Mouse (Mus musculus): ENCODE data around the gene Utp6.

Gene Utp6

DNA sequence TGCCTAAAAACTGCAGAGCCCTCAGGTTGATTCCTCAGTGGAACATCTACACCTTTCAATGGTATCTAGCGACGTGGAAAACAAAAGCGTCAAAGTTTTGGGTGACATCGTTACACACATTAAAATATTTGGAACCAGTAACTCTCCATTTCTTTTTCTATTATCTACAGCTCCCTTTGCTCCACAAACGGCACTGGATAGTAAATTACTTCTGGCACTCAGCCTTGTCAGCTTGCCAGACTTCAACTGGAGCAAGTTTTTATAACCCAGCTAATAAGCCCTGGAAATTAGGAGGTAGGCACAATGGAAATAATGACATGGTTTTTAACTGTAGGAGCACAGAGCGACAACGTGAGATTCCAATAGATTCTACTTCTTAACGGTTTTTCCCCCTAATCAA, 3.7 kb upstream of the Utp6 start:
- in situ Hi-C loops (cut with MboI; ENCODE audit: low pct_unique_long_range_greater_than_20kb in 1 of 2, low sequenced_read_pairs in 2 of 2, unreplicated experiment in 1 of 2), result no loop called here

- in situ Hi-C loops (cut with MboI; ENCODE audit: low pct_unique_long_range_greater_than_20kb in 1 of 2, low sequenced_read_pairs in 2 of 2, unreplicated experiment in 1 of 2), result no loop called here
These were observed 1.2 kb upstream of the Utp6 start for GRCm38 (mm10) chr11:79963212-79963974.

- in situ Hi-C loops (cut with MboI; ENCODE audit: low pct_unique_long_range_greater_than_20kb in 1 of 2, low sequenced_read_pairs in 2 of 2, unreplicated experiment in 1 of 2), result no loop called here
These were observed 640 bp upstream of the Utp6 start for GRCm38 (mm10) chr11:79962877-79963183.

DNA sequence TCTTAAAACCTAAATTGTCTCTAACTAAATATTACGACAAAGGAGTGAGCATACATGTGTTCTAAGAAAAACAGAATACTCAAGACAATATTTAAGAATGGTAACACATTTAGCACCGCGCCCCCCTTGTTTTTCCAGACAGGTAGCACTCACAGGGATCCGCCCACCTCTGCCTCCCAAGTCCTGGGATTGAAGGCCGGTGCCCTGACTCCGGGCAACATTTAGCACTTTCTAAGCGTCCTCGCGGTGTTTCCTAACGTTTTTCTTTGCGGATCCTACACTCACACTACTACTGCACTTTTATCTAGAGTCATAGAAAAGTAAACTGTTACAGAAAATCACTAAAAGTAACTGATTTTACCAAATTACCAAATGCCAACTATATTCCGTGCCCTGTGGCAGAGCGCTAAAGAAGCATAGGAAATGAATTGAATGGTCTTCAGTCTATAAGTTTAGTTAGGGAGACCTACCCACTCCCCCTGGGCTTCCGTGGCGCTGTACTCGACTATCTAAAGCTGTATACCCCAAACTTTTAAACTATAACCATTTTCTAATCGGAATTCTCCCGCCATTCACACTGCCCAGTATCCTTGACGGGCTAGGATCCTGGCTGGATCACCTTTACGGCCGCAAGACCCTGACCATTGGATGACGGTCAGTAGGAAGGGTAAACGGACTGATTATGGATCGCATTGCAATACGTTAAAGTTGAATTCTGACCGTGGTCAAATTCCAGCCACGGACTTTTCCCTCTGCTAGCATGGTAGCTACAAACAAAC, 655 bp downstream of the Utp6 start:
- in situ Hi-C loops (cut with MboI; ENCODE audit: low pct_unique_long_range_greater_than_20kb in 1 of 2, low sequenced_read_pairs in 2 of 2, unreplicated experiment in 1 of 2), result no loop called here

DNA sequence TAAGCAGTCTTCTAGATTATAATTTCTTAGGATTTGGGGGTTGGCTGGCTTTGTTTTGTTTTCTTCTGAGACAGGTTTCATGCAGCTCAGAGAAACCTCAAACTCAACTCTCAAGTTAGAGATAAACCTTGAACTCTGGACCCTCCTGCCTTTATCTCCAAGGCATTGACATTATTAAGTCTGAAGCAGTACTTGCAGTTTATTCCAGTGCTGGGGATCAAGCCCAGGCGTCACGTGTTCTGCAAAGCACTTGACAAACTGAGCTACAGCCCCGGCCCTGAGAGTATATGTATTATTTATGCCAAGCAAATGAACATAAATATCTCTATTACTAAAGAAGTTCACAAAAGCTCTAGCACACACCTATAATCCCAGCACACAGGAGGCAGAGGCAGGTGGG, 14.9 kb downstream of the Utp6 start:
- in situ Hi-C loops (cut with MboI; ENCODE audit: low pct_unique_long_range_greater_than_20kb in 1 of 2, low sequenced_read_pairs in 2 of 2, unreplicated experiment in 1 of 2), result no loop called here

DNA sequence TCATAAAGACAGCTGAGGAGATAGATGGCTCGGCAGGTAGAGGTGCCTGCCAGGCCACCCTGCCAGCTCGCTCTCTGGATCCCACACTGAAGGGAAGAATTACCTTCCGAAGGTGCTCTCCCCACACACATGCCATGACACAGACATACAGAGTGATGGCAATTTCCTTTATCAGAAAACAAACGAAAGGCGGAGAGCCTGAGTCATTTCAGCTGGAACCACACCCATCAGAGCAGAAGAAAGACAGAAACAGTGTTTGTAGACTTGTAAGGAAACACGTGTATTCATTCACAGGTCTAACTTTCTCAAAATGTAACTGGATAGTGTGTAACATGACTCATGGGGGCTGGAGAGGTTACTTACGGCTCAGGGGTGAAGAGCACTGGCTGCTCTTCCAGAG, 18.6 kb downstream of the Utp6 start:
- in situ Hi-C loops (cut with MboI; ENCODE audit: low pct_unique_long_range_greater_than_20kb in 1 of 2, low sequenced_read_pairs in 2 of 2, unreplicated experiment in 1 of 2), result no loop called here

GRCm38 (mm10) chr11:79943136-79943535, 19.1 kb downstream of the Utp6 start:
- in situ Hi-C loops (cut with MboI; ENCODE audit: low pct_unique_long_range_greater_than_20kb in 1 of 2, low sequenced_read_pairs in 2 of 2, unreplicated experiment in 1 of 2), result no loop called here

DNA sequence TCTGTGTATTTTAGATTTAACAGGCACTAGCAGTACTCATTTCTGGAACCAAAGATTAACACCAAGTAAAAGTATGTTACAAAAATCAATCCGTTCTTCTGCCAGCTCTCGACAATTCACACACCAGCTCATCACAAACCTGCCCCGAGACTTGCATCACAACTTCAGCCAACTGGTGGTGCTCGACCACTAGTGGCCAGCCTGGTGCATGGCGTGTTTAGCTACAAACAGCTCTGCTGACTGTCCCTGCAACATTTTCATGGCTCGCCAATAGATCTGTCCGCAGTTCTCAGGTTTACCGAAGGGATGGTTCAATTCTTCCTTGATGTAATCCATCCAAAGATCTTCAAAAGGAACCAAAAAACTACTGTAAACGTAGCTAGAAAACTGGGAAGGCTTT, 26.4 kb downstream of the Utp6 start:
- in situ Hi-C loops (cut with MboI; ENCODE audit: low pct_unique_long_range_greater_than_20kb in 1 of 2, low sequenced_read_pairs in 2 of 2, unreplicated experiment in 1 of 2), result no loop called here

GRCm38 (mm10) chr11:79922766-79923165, 39.4 kb downstream of the Utp6 start:
- in situ Hi-C loops (cut with MboI; ENCODE audit: low pct_unique_long_range_greater_than_20kb in 1 of 2, low sequenced_read_pairs in 2 of 2, unreplicated experiment in 1 of 2), result loop anchor here (5.0 to 25.0 kb wide), 5 partner anchors 205 to 335 kb away; partner anchors contain the start of gene Rab11fip4 (in 2 of the 2)

DNA sequence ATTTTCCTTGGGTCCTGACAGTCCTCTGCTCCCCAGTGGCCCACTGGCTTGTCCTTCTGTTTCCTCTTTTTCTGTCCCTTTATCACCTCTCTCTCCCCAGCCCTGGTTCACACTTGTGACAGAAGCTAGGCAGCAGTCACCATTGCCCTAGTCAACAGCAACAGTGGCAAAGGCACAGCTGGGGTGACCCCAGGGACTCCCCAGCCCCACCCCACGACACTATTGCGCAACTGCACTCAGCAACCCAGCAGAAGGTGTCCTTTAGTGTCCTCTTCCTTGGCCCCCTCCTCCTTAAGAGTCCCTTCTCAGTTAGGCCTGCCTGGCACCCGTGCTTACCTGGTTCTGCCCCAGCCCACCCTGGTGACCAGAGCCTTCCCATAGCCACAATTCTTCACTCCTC, 40.0 kb downstream of the Utp6 start:
- in situ Hi-C loops (cut with MboI; ENCODE audit: low pct_unique_long_range_greater_than_20kb in 1 of 2, low sequenced_read_pairs in 2 of 2, unreplicated experiment in 1 of 2), result loop anchor here (5.0 to 25.0 kb wide), 5 partner anchors 205 to 335 kb away; partner anchors contain the start of gene Rab11fip4 (in 2 of the 2)

GRCm38 (mm10) chr11:79920505-79921025, 41.6 kb downstream of the Utp6 start:
- in situ Hi-C loops (cut with MboI; ENCODE audit: low pct_unique_long_range_greater_than_20kb in 1 of 2, low sequenced_read_pairs in 2 of 2, unreplicated experiment in 1 of 2), result loop anchor here (5.0 to 25.0 kb wide), 5 partner anchors 203 to 333 kb away; partner anchors contain the start of gene Rab11fip4 (in 2 of the 2)

DNA sequence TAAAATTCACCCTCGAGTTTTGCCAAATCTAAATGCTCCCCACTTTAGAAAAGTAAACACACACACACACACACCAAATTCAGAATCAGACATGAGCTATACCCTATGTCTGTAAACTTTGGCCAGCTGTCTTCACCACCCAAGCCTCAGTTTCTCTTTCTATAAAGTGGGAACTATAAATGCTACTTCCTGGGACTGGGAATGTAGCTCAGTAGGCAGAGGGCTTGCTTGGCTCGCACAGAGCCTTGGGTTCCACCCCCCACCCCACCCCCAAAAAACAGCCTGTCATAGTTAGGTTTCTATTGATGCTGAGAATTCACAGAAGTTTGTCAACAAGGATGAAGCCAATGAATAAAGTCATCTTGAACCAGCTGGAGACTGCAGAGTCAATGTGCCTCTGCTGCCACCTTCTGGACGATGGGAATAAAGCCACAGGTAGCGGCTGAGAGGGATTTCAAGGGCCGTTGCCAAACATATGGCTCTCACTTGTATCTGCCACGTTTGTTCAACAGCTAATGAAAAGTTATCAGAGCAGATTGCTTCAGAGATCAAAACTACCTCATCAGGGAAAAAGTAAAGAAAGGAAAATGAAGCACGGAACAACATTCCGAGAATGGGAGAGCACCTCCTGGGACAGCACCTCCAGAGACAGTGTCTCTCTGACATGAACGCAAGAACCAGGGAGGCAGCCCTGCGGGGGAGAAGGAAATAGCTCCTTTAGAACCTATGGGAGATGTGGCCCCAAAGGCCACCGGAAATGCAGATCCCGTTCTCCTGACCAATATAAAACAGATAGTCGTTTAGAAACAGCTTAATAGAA, 42.3 kb downstream of the Utp6 start:
- in situ Hi-C loops (cut with MboI; ENCODE audit: low pct_unique_long_range_greater_than_20kb in 1 of 2, low sequenced_read_pairs in 2 of 2, unreplicated experiment in 1 of 2), result loop anchor here (5.0 to 25.0 kb wide), 5 partner anchors 203 to 333 kb away; partner anchors contain the start of gene Rab11fip4 (in 2 of the 2)

DNA sequence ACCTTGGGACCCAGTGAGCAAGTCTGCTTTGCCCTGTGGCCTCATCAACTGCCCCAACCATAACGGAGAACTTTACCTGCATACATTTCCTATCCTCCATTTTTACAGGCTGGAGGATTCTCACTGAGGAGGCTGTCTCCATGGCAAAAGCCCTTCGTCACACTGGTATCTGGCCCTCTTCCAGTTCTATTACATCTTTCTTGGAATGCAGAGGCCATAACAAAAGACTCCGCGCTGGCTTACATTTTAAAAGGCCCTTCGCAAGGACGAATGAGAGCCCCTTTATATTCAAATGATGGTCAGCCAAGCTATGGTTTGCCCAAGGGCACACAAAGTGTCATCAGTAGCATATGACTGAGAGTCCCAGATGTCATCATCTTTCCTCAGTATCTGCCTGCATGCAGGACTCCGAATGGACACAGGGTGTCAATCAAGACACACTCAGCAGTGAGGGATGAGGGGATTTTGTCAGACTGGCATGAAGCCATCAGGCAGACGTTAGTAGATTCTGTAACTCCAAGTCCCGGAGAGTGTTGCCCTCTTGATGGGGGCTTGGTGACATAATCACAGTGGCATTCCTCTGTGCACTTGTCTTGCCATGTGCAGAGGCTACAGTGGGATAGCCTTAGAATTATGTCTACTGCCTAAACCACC, 46.4 kb downstream of the Utp6 start:
- in situ Hi-C loops (cut with MboI; ENCODE audit: low pct_unique_long_range_greater_than_20kb in 1 of 2, low sequenced_read_pairs in 2 of 2, unreplicated experiment in 1 of 2), result loop anchor here in 1 of 2 experiments (25.0 kb wide), 1 partner anchor 329 kb away; the partner anchor contains the start of gene Rab11fip4

DNA sequence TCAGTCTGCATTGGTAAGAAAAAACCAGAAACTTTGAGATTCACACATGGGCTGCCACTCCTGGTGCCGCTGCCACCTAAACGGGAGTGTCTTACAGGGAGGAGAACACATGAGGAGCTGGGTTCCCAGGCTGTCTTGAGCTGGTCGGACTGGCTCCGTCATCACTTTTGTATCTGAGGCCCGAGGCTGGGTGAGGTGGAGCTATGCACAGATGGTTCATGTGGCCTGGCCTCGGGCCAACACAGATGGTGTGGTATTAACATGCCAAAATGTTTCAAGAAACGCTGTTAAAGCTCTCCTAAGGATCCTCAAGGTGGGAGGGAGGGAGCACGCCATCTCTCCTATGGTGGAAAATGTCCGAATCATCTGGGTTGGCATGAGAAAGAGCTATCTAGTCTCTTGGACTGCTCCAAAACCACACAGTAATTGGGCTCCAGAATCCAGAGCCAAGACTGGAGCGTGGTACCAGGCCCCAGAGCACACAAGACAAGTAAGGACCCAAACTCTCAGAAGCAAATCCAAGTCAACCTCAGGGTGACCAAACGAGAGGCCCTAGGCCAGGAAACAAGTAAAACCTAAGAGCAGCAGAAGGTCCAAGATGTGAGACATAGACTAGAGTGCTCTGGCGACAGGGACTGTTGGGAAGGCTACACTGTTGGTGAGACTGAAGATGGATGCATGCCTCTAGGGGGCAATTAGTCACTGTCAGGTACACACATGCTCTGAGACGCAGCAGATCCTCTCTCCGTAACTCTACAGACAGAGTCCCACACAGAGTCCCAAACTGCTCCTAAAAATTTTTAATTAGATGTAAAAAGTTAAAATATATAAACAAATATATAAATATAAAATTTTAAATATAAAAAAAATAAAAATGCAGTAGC, 53.3 kb downstream of the Utp6 start:
- in situ Hi-C loops (cut with MboI; ENCODE audit: low pct_unique_long_range_greater_than_20kb in 1 of 2, low sequenced_read_pairs in 2 of 2, unreplicated experiment in 1 of 2), result loop anchor here in 1 of 2 experiments (25.0 kb wide), 1 partner anchor 322 kb away; the partner anchor contains the start of gene Rab11fip4

DNA sequence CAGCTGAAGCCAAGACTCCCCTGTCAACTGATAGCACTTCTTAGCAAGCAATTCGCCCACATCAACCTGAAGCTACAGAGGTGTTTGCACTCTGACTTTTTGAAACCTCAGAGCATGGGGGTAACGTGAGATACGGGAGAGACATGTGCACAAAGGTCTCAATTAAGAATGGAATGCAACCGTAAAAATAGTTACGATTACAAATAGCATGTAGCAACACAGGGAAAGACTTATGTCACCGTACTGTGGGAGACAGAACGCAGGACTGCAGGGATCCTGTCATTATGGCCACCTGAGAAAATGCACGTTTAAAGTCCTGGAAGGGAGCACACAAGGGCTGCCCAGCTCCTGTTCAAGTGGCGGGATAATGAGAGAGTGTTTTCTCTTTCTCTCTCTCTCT, 55.3 kb downstream of the Utp6 start:
- in situ Hi-C loops (cut with MboI; ENCODE audit: low pct_unique_long_range_greater_than_20kb in 1 of 2, low sequenced_read_pairs in 2 of 2, unreplicated experiment in 1 of 2), result loop anchor here in 1 of 2 experiments (25.0 kb wide), 1 partner anchor 320 kb away; the partner anchor contains the start of gene Rab11fip4

DNA sequence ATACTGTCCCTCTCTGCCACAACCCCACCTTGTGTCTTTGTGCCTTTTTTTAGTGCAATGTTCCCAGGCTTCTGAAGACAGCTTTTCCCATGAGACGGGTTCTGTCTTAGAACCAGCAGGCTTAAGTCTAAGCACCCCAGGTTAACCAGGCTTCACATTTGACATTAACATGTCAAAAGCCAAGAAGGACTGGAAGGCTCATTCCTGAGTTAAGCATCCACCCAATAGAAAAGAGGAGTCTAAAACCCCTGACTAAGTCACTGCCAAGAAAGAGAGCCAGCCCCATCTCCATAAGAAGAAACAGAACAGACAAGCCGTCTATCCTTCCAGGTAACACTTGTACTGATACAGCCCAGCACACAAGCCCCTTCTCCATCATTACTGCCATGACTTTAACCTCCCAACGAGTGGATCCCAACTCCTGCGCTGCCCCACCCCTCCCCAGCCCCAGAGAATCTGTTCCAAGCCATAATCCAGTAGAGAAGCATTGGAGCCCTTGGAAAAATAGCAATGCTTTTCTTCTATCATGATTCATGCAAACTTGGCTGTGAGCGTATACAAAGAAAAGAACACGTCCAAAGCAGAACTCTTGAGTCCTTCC, 59.2 kb downstream of the Utp6 start:
- in situ Hi-C loops (cut with MboI; ENCODE audit: low pct_unique_long_range_greater_than_20kb in 1 of 2, low sequenced_read_pairs in 2 of 2, unreplicated experiment in 1 of 2), result loop anchor here in 1 of 2 experiments (25.0 kb wide), 1 partner anchor 316 kb away; the partner anchor contains the start of gene Rab11fip4
